8 mouse cellular contexts compared by ENCODE assay signal in the genomic region with DNA sequence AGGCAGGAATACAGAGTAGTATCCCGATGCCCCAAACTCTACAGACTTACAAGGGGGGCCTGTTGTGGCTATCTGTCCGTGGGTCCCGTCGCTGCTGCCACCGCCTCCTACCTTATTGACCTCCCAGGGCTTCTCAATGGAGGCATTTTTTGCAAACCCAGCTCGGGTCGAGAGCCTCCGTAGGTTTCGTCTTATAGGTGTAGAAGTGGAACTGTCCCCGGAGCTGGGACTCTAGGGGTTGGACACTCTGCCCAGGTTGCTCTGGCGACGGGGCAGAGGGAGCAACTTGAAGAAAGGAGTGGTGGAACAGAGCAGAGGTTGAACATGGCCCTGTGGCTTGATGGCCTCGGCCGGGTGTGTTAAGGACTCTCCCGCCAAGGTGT. TPM values are rescaled to one million over a fixed set of nuclear protein-coding genes. Genes with fewer than 3 reads are reported as not detected.
DNase-seq lines count a peak whose midpoint lies in the region; ATAC-seq lines count a peak whose summit lies in the region.

No protein-coding gene starts in this region.

- no peaks in the 10 kb centered on the region for H3K9me3 ChIP-seq in heart, embryonic 13.5 days
- H3K9me3 ChIP-seq in embryonic facial prominence, embryonic 11.5 days (replicated peaks; ENCODE audit: control insufficient read depth, low read length) = no peaks in the 10 kb centered on the region
- H3K9me3 ChIP-seq in hindbrain, embryonic 15.5 days = no peaks in the 10 kb centered on the region
- no peaks in the 10 kb centered on the region for H3K9me3 ChIP-seq in midbrain, embryonic 14.5 days (ENCODE audit: control insufficient read depth, low read length)

- H3K27me3 ChIP-seq in heart, embryonic 13.5 days (replicated peaks) = peaks cover 37% of the 10 kb centered on the region
- peaks cover 10% of the 10 kb centered on the region; the same call in 1 of the 2 replicates for H3K27me3 ChIP-seq in embryonic facial prominence, embryonic 11.5 days (ENCODE audit: control insufficient read depth, insufficient read depth, low read length)
- peaks cover 13% of the 10 kb centered on the region; the same call in 1 of the 2 replicates for H3K27me3 ChIP-seq in hindbrain, embryonic 15.5 days
- peaks cover 17% of the 10 kb centered on the region for H3K27me3 ChIP-seq in midbrain, embryonic 14.5 days (ENCODE audit: control insufficient read depth, insufficient read depth, low read length)

- peak overlapping the region; percentile 51 for H3K4me3 ChIP-seq in heart, embryonic 13.5 days
- peak overlapping the region; percentile 42 for H3K4me3 ChIP-seq in embryonic facial prominence, embryonic 11.5 days (ENCODE audit: low read depth, low read length)
- H3K4me3 ChIP-seq in hindbrain, embryonic 15.5 days = peak overlapping the region; percentile 37
- H3K4me3 ChIP-seq in midbrain, embryonic 14.5 days (replicated peaks; ENCODE audit: low read depth, low read length) = peak overlapping the region; percentile 28

- peak overlapping the region; percentile 77 for H3K4me2 ChIP-seq in heart, embryonic 13.5 days
- peak overlapping the region; percentile 71 for H3K4me2 ChIP-seq in embryonic facial prominence, embryonic 11.5 days (ENCODE audit: low read depth, low read length)
- peak overlapping the region; percentile 65 for H3K4me2 ChIP-seq in hindbrain, embryonic 15.5 days
- peak overlapping the region; percentile 58 for H3K4me2 ChIP-seq in midbrain, embryonic 14.5 days (ENCODE audit: low read length)

- no peak overlapping the region for H3K27ac ChIP-seq in heart, embryonic 13.5 days (replicated peaks)
- H3K27ac ChIP-seq in embryonic facial prominence, embryonic 11.5 days (replicated peaks; ENCODE audit: low read depth, low read length) = no peak overlapping the region
- H3K27ac ChIP-seq in hindbrain, embryonic 15.5 days (replicated peaks) = no peak overlapping the region
- H3K27ac ChIP-seq in midbrain, embryonic 14.5 days (replicated peaks; ENCODE audit: low read depth, low read length) = no peak overlapping the region

- H3K4me1 ChIP-seq in heart, embryonic 13.5 days = peaks cover 47% of the 10 kb centered on the region
- H3K4me1 ChIP-seq in embryonic facial prominence, embryonic 11.5 days (ENCODE audit: control insufficient read depth, insufficient read depth, low read length) = peaks cover 3% of the 10 kb centered on the region
- H3K4me1 ChIP-seq in hindbrain, embryonic 15.5 days (replicated peaks) = peaks cover 26% of the 10 kb centered on the region
- H3K4me1 ChIP-seq in midbrain, embryonic 14.5 days (ENCODE audit: control insufficient read depth, insufficient read depth, low read length) = peaks cover 23% of the 10 kb centered on the region

- H3K9ac ChIP-seq in heart, embryonic 13.5 days = peak overlapping the region; percentile 78
- H3K9ac ChIP-seq in embryonic facial prominence, embryonic 11.5 days (replicated peaks; ENCODE audit: low read length) = peak overlapping the region; percentile 47; the same call in 1 of the 2 replicates
- H3K9ac ChIP-seq in hindbrain, embryonic 15.5 days = peak overlapping the region; percentile 11; the same call in 1 of the 2 replicates
- H3K9ac ChIP-seq in midbrain, embryonic 14.5 days (replicated peaks; ENCODE audit: low read length) = peak overlapping the region; percentile 54; the same call in 1 of the 2 replicates

- no peak for DNase-seq in heart, adult 18-20 months
- DNase-seq in embryonic facial prominence, embryonic 11.5 days (ENCODE audit: low spot score) = no peak
- DNase-seq in midbrain, embryonic 14.5 days = no peak
- DNase-seq in spleen, postnatal 4 days (ENCODE audit: low spot score in 2 of 2) = no peak
- no peak for DNase-seq in c-Kit-positive CD71-positive TER-119-positive erythroid progenitor cells, embryonic 14.5 days (ENCODE audit: low spot score)

- H3K36me3 ChIP-seq in heart, embryonic 13.5 days = 0 out of 2 replicates have a peak, but pooled peaks cover 3% of the 10 kb centered on the region
- no peaks in the 10 kb centered on the region; the same call in 1 of the 2 replicates for H3K36me3 ChIP-seq in embryonic facial prominence, embryonic 11.5 days (replicated peaks; ENCODE audit: control insufficient read depth, insufficient read depth, low read depth, low read length)
- no peaks in the 10 kb centered on the region for H3K36me3 ChIP-seq in hindbrain, embryonic 15.5 days
- H3K36me3 ChIP-seq in midbrain, embryonic 14.5 days (ENCODE audit: control insufficient read depth, insufficient read depth, low read length) = no peaks in the 10 kb centered on the region

- 10% methylated on average over 15 of the region's 15 CpGs for WGBS in heart, embryonic 13.5 days
- WGBS in embryonic facial prominence, embryonic 11.5 days = 11% methylated on average over 15 of the region's 15 CpGs
- WGBS in hindbrain, embryonic 15.5 days = 15% methylated on average over 15 of the region's 15 CpGs
- WGBS in midbrain, embryonic 14.5 days = 9% methylated on average over 15 of the region's 15 CpGs

- ATAC-seq in heart, embryonic 13.5 days (ENCODE audit: extremely low read depth, insufficient number of reproducible peaks, low FRiP score, low TSS enrichment) = no peak
- ATAC-seq in embryonic facial prominence, embryonic 11.5 days (replicated peaks; ENCODE audit: insufficient number of reproducible peaks, low FRiP score, low TSS enrichment, low read depth) = no peak
- no peak for ATAC-seq in hindbrain, embryonic 15.5 days (ENCODE audit: low FRiP score, low read depth)
- ATAC-seq in midbrain, embryonic 14.5 days (ENCODE audit: low FRiP score, low TSS enrichment) = no peak
- ATAC-seq in inflammation-experienced regulatory T-cells, adult 6 months = no peak

RNA-seq across cellular contexts. Expression of a gene that starts 0.8 kb away (rescaled TPM):
- polyA plus RNA-seq in heart, embryonic 13.5 days (2015; fragmentation: Nextera tagmentation; extraction: Ambion mirVana) = 1.1 and 1.6 TPM in 2 replicates
- under 1 TPM; 0.18 to 0.20 TPM for total RNA-seq in heart, adult 18-20 months (2021)
- polyA plus RNA-seq in embryonic facial prominence, embryonic 11.5 days (2014; fragmentation: Nextera tagmentation; extraction: Ambion mirVana) = 7.2 and 10.3 TPM in 2 replicates
- 6.4 and 7.0 TPM in 2 replicates for polyA plus RNA-seq in hindbrain, embryonic 15.5 days (2015; fragmentation: Nextera tagmentation; extraction: Ambion mirVana)
- polyA plus RNA-seq in midbrain, embryonic 14.5 days (2014; fragmentation: Nextera tagmentation; extraction: Ambion mirVana) = 5.7 and 5.9 TPM in 2 replicates
- under 1 TPM in 2 of 3 experiments, not detected in 1; 0.36 to 0.87 TPM for polyA plus RNA-seq in inflammation-experienced regulatory T-cells, adult 6 months (2017; shearing (Covaris generic))

Comparison
In these comparisons a context has a peak if more than half of its experiments do, and no peak if none do; other contexts are left out.
1. H3K9ac ChIP-seq: peak in every context shown above with its lines; median percentile 78 in heart, embryonic 13.5 days; 54 in midbrain, embryonic 14.5 days; 47 in embryonic facial prominence, embryonic 11.5 days; 11 in hindbrain, embryonic 15.5 days.